Comparison of ENCODE assay signal across 36 mouse cellular contexts in genomic region chr7:107044407-107044806, GRCm38 (mm10). TPM values are rescaled to one million over a fixed set of nuclear protein-coding genes. Genes with fewer than 3 reads are reported as not detected.
DNase-seq lines count a peak whose midpoint lies in the region; ATAC-seq and TF ChIP-seq lines count a peak whose summit lies in the region.
"Had no signal": no experiment of that assay in that cellular context is flagged by ENCODE, and none has a peak within 500 bp of the region (broad histone marks: within the 10 kb centered on the region; RNA-seq: fewer than 3 reads in every experiment).

No protein-coding gene starts in this region.

- no peak for TF ChIP-seq CTCF in MEL (IDR thresholded peaks at IDR 0.05 in 2 of 3, conservative IDR thresholded peaks at IDR 0.05 in 1 of 3; ENCODE audit: control insufficient read depth in 1 of 3, insufficient read depth in 1 of 3, low read depth in 2 of 3, low read length in 3 of 3, poor library complexity in 1 of 3, severe bottlenecking in 1 of 3)

- TF ChIP-seq RAD21 in MEL (IDR thresholded peaks at IDR 0.05; ENCODE audit: low read depth, low read length): no peak

- 88% methylated on average over 1 of the region's 1 CpGs for WGBS in midbrain, embryonic 11.5 days

- H3K79me2 ChIP-seq in MEL (ENCODE audit: control insufficient read depth, insufficient read depth, low read length, poor library complexity): no peaks in the 10 kb centered on the region

- DNase-seq in 416B (ENCODE audit: low read depth): peak; percentile 49
- DNase-seq in MEL (ENCODE audit: low read depth, low spot score): peak; percentile 4
- no peak for DNase-seq in midbrain, embryonic 11.5 days (ENCODE audit: low spot score, missing footprints)
- DNase-seq in ovary, postnatal 10 days (ENCODE audit: low spot score): no peak
- DNase-seq: adrenal gland, postnatal 10 days; adrenal gland, postnatal 36 days; cerebellum, adult 18-20 months; cerebellum, adult 9-10 months; cerebellum, postnatal 25 days; embryo, embryonic 11 days; gastrocnemius, postnatal 25 days; heart, adult 2 months had no signal

- peak; percentile 36 to 38; a peak in 3 of 4 replicates for ATAC-seq in hematopoietic stem cell, adult 5-6 weeks (replicated peaks in 1 of 2; ENCODE audit: insufficient read depth in 1 of 2, low FRiP score in 2 of 2, low TSS enrichment in 1 of 2, low read depth in 1 of 2, poor library complexity in 2 of 2, severe bottlenecking in 2 of 2)
- peak; percentile 78 for ATAC-seq in monocyte, adult 5-6 weeks (replicated peaks; ENCODE audit: insufficient number of reproducible peaks, low FRiP score, low TSS enrichment, poor library complexity, severe bottlenecking)
- no peak for ATAC-seq in inflammation-experienced regulatory T-cells, adult 6 months
- no peak for ATAC-seq in midbrain, embryonic 11.5 days (ENCODE audit: low FRiP score)
- ATAC-seq: CD4-positive, CD25-positive, alpha-beta regulatory T cell, adult 4 months; forebrain, embryonic 15.5 days; hindbrain, postnatal 0 days; intestine, postnatal 0 days; Patski had no signal

- no peaks in the 10 kb centered on the region for H3K27me3 ChIP-seq in MEL (ENCODE audit: control insufficient read depth in 1 of 2, insufficient read depth in 2 of 2, low read length in 2 of 2)
- H3K27me3 ChIP-seq in midbrain, embryonic 11.5 days (ENCODE audit: control insufficient read depth, insufficient read depth, low read length): no peaks in the 10 kb centered on the region
- H3K27me3 ChIP-seq: embryonic facial prominence, embryonic 13.5 days; forebrain, embryonic 12.5 days; forebrain, embryonic 15.5 days; heart, embryonic 13.5 days had no signal

- no peaks in the 10 kb centered on the region for H3K9me3 ChIP-seq in MEL (replicated peaks; ENCODE audit: insufficient read depth, low read length)
- H3K9me3 ChIP-seq in midbrain, embryonic 11.5 days (ENCODE audit: control insufficient read depth, low read length): no peaks in the 10 kb centered on the region
- H3K9me3 ChIP-seq: embryonic facial prominence, embryonic 10.5 days; embryonic facial prominence, embryonic 13.5 days; forebrain, embryonic 12.5 days; forebrain, embryonic 15.5 days; heart, embryonic 10.5 days; heart, embryonic 13.5 days; hindbrain, embryonic 10.5 days had no signal

- H3K9ac ChIP-seq in MEL (ENCODE audit: control insufficient read depth, low read depth, low read length, poor library complexity, severe bottlenecking): no peak overlapping the region
- no peak overlapping the region for H3K9ac ChIP-seq in midbrain, embryonic 11.5 days (ENCODE audit: low read length)
- H3K9ac ChIP-seq: embryonic facial prominence, embryonic 13.5 days; forebrain, embryonic 12.5 days; forebrain, embryonic 15.5 days; heart, embryonic 13.5 days; hindbrain, embryonic 14.5 days had no signal

- H3K4me2 ChIP-seq in midbrain, embryonic 11.5 days: no peak overlapping the region
- H3K4me2 ChIP-seq: embryonic facial prominence, embryonic 13.5 days; forebrain, embryonic 12.5 days; forebrain, embryonic 15.5 days; heart, embryonic 13.5 days; hindbrain, embryonic 14.5 days had no signal

- H3K36me3 ChIP-seq in MEL (ENCODE audit: control insufficient read depth in 1 of 2, insufficient read depth in 2 of 2, low read length in 2 of 2): no peaks in the 10 kb centered on the region
- H3K36me3 ChIP-seq in midbrain, embryonic 11.5 days (ENCODE audit: control insufficient read depth, insufficient read depth, low read length): no peaks in the 10 kb centered on the region
- H3K36me3 ChIP-seq: embryonic facial prominence, embryonic 10.5 days; embryonic facial prominence, embryonic 13.5 days; forebrain, embryonic 12.5 days; forebrain, embryonic 15.5 days; heart, embryonic 10.5 days; heart, embryonic 13.5 days; hindbrain, embryonic 10.5 days had no signal

- H3K4me3 ChIP-seq in MEL (ENCODE audit: control insufficient read depth in 1 of 2, insufficient read depth in 1 of 2, low read depth in 2 of 2, low read length in 2 of 2): no peak overlapping the region
- H3K4me3 ChIP-seq in midbrain, embryonic 11.5 days (ENCODE audit: low read depth, low read length): no peak overlapping the region
- H3K4me3 ChIP-seq: embryonic facial prominence, embryonic 10.5 days; embryonic facial prominence, embryonic 13.5 days; erythroblast, embryonic 14.5 days; forebrain, embryonic 12.5 days; forebrain, embryonic 15.5 days; heart, adult 2 months; heart, embryonic 10.5 days; heart, embryonic 13.5 days; hindbrain, embryonic 10.5 days had no signal

- no peak for TF ChIP-seq POLR2A in MEL (IDR thresholded peaks at IDR 0.05; ENCODE audit: control insufficient read depth in 1 of 2, insufficient read depth in 1 of 2, low read depth in 1 of 2, low read length in 2 of 2, poor library complexity in 1 of 2)

- no peaks in the 10 kb centered on the region for H3K4me1 ChIP-seq in MEL (ENCODE audit: control insufficient read depth in 1 of 2, insufficient read depth in 2 of 2, low read length in 2 of 2)
- H3K4me1 ChIP-seq in midbrain, embryonic 11.5 days (ENCODE audit: control insufficient read depth, insufficient read depth, low read length): no peaks in the 10 kb centered on the region
- H3K4me1 ChIP-seq: embryonic facial prominence, embryonic 10.5 days; embryonic facial prominence, embryonic 13.5 days; forebrain, embryonic 12.5 days; forebrain, embryonic 15.5 days; heart, embryonic 10.5 days; heart, embryonic 13.5 days; hindbrain, embryonic 10.5 days had no signal

- no peak overlapping the region for H3K27ac ChIP-seq in MEL (ENCODE audit: control insufficient read depth, low read depth, low read length)
- no peak overlapping the region for H3K27ac ChIP-seq in midbrain, embryonic 11.5 days (ENCODE audit: low read depth, low read length)
- H3K27ac ChIP-seq: embryonic facial prominence, embryonic 10.5 days; embryonic facial prominence, embryonic 13.5 days; forebrain, embryonic 12.5 days; forebrain, embryonic 15.5 days; heart, adult 2 months; heart, embryonic 10.5 days; heart, embryonic 13.5 days; hindbrain, embryonic 10.5 days; hindbrain, embryonic 14.5 days; hindbrain, postnatal 0 days had no signal

- no peak for TF ChIP-seq EP300 in MEL (IDR thresholded peaks at IDR 0.05; ENCODE audit: low read depth in 1 of 2, low read length in 2 of 2)

TF ChIP-seq in MEL, 35 proteins besides CTCF, POLR2A, EP300 and RAD21:
- TF ChIP-seq MYC (IDR thresholded peaks at IDR 0.05; ENCODE audit: low read depth, low read length) (no peak), MAFK (IDR thresholded peaks at IDR 0.05; ENCODE audit: borderline replicate concordance, low read depth, low read length) (no peak), CHD1 (IDR thresholded peaks at IDR 0.05; ENCODE audit: low read depth, low read length) (no peak)

RNA-seq across cellular contexts. Expression of gene Olfr713, which starts 13.4 kb away (rescaled TPM):
- total RNA-seq in MEL (2012; rRNA removed): not detected in 2 replicates
- not detected for polyA plus RNA-seq in MEL (2012; ENCODE audit: insufficient read depth in 1 of 2, insufficient read length in 2 of 2, low read depth in 1 of 2, low replicate concordance in 2 of 2, missing spikeins in 1 of 2)
- not detected in 2 replicates for total RNA-seq in hematopoietic stem cell, adult 5-6 weeks (2017)
- not detected in 3 replicates for total RNA-seq in monocyte, adult 5-6 weeks (2017)
- polyA plus RNA-seq in inflammation-experienced regulatory T-cells, adult 6 months (2017; shearing (Covaris generic)): not detected
- polyA plus RNA-seq in midbrain, embryonic 11.5 days (2014; fragmentation: Nextera tagmentation; extraction: Ambion mirVana): not detected in 2 replicates
- total RNA-seq: adrenal gland, adult 18-20 months; adrenal gland, postnatal 10 days; adrenal gland, postnatal 36 days; gastrocnemius, adult 18-20 months; gastrocnemius, postnatal 25 days; heart, adult 2 months; heart, postnatal 25 days; hindbrain, postnatal 0 days had no signal
- polyA plus RNA-seq: C2C12; CD4-positive, CD25-positive, alpha-beta regulatory T cell, adult 4 months; cortical plate, adult 2 months; embryonic facial prominence, embryonic 10.5 days; embryonic facial prominence, embryonic 13.5 days; erythroblast, embryonic 14.5 days; forebrain, embryonic 12.5 days; forebrain, embryonic 15.5 days; gonadal fat pad, adult 2 months; heart, adult 2 months; heart, embryonic 10.5 days; heart, embryonic 13.5 days; heart, embryonic 16.5 days; hindbrain, embryonic 10.5 days; hindbrain, embryonic 14.5 days; hindbrain, postnatal 0 days; intestine, embryonic 14.5 days; intestine, postnatal 0 days; Patski had no signal

RNA-seq across cellular contexts. Expression of gene Olfr714, which starts 26.4 kb away (rescaled TPM):
- not detected in 2 replicates for total RNA-seq in MEL (2012; rRNA removed)
- not detected for polyA plus RNA-seq in MEL (2012; ENCODE audit: insufficient read depth in 1 of 2, insufficient read length in 2 of 2, low read depth in 1 of 2, low replicate concordance in 2 of 2, missing spikeins in 1 of 2)
- not detected in 2 replicates for total RNA-seq in hematopoietic stem cell, adult 5-6 weeks (2017)
- not detected in 3 replicates for total RNA-seq in monocyte, adult 5-6 weeks (2017)
- polyA plus RNA-seq in inflammation-experienced regulatory T-cells, adult 6 months (2017; shearing (Covaris generic)): not detected
- not detected in 2 replicates for polyA plus RNA-seq in midbrain, embryonic 11.5 days (2014; fragmentation: Nextera tagmentation; extraction: Ambion mirVana)
- total RNA-seq: adrenal gland, adult 18-20 months; adrenal gland, postnatal 10 days; adrenal gland, postnatal 36 days; gastrocnemius, adult 18-20 months; gastrocnemius, postnatal 25 days; heart, adult 2 months; heart, postnatal 25 days; hindbrain, postnatal 0 days had no signal
- polyA plus RNA-seq: C2C12; CD4-positive, CD25-positive, alpha-beta regulatory T cell, adult 4 months; cortical plate, adult 2 months; embryonic facial prominence, embryonic 10.5 days; embryonic facial prominence, embryonic 13.5 days; erythroblast, embryonic 14.5 days; forebrain, embryonic 12.5 days; forebrain, embryonic 15.5 days; gonadal fat pad, adult 2 months; heart, adult 2 months; heart, embryonic 10.5 days; heart, embryonic 13.5 days; heart, embryonic 16.5 days; hindbrain, embryonic 10.5 days; hindbrain, embryonic 14.5 days; hindbrain, postnatal 0 days; intestine, embryonic 14.5 days; intestine, postnatal 0 days; Patski had no signal

RNA-seq across cellular contexts. Expression of gene Olfr2, which starts 38.5 kb away (rescaled TPM):
- not detected in 2 replicates for total RNA-seq in MEL (2012; rRNA removed)
- polyA plus RNA-seq in MEL (2012; ENCODE audit: insufficient read depth in 1 of 2, insufficient read length in 2 of 2, low read depth in 1 of 2, low replicate concordance in 2 of 2, missing spikeins in 1 of 2): not detected
- total RNA-seq in hematopoietic stem cell, adult 5-6 weeks (2017): not detected in 2 replicates
- not detected in 3 replicates for total RNA-seq in monocyte, adult 5-6 weeks (2017)
- not detected for polyA plus RNA-seq in inflammation-experienced regulatory T-cells, adult 6 months (2017; shearing (Covaris generic))
- polyA plus RNA-seq in midbrain, embryonic 11.5 days (2014; fragmentation: Nextera tagmentation; extraction: Ambion mirVana): not detected in 2 replicates
- total RNA-seq: adrenal gland, adult 18-20 months; adrenal gland, postnatal 10 days; adrenal gland, postnatal 36 days; gastrocnemius, adult 18-20 months; gastrocnemius, postnatal 25 days; heart, adult 2 months; heart, postnatal 25 days; hindbrain, postnatal 0 days had no signal
- polyA plus RNA-seq: C2C12; cortical plate, adult 2 months; embryonic facial prominence, embryonic 10.5 days; embryonic facial prominence, embryonic 13.5 days; erythroblast, embryonic 14.5 days; forebrain, embryonic 12.5 days; forebrain, embryonic 15.5 days; gonadal fat pad, adult 2 months; heart, adult 2 months; heart, embryonic 10.5 days; heart, embryonic 13.5 days; heart, embryonic 16.5 days; hindbrain, embryonic 10.5 days; hindbrain, embryonic 14.5 days; hindbrain, postnatal 0 days; intestine, embryonic 14.5 days; intestine, postnatal 0 days; Patski had no signal

RNA-seq across cellular contexts. Expression of gene Olfr17, which starts 48.6 kb away (rescaled TPM):
- total RNA-seq in MEL (2012; rRNA removed): not detected in 2 replicates
- polyA plus RNA-seq in MEL (2012; ENCODE audit: insufficient read depth in 1 of 2, insufficient read length in 2 of 2, low read depth in 1 of 2, low replicate concordance in 2 of 2, missing spikeins in 1 of 2): not detected
- not detected in 2 replicates for total RNA-seq in hematopoietic stem cell, adult 5-6 weeks (2017)
- total RNA-seq in monocyte, adult 5-6 weeks (2017): not detected in 3 replicates
- not detected for polyA plus RNA-seq in inflammation-experienced regulatory T-cells, adult 6 months (2017; shearing (Covaris generic))
- polyA plus RNA-seq in midbrain, embryonic 11.5 days (2014; fragmentation: Nextera tagmentation; extraction: Ambion mirVana): not detected in 2 replicates
- total RNA-seq: adrenal gland, adult 18-20 months; adrenal gland, postnatal 10 days; adrenal gland, postnatal 36 days; gastrocnemius, adult 18-20 months; gastrocnemius, postnatal 25 days; heart, adult 2 months; heart, postnatal 25 days; hindbrain, postnatal 0 days had no signal
- polyA plus RNA-seq: C2C12; CD4-positive, CD25-positive, alpha-beta regulatory T cell, adult 4 months; cortical plate, adult 2 months; embryonic facial prominence, embryonic 10.5 days; embryonic facial prominence, embryonic 13.5 days; erythroblast, embryonic 14.5 days; forebrain, embryonic 12.5 days; forebrain, embryonic 15.5 days; gonadal fat pad, adult 2 months; heart, adult 2 months; heart, embryonic 10.5 days; heart, embryonic 13.5 days; heart, embryonic 16.5 days; hindbrain, embryonic 10.5 days; hindbrain, embryonic 14.5 days; hindbrain, postnatal 0 days; intestine, embryonic 14.5 days; intestine, postnatal 0 days; Patski had no signal

Comparison
In these comparisons a context has a peak if more than half of its experiments do, and no peak if none do; other contexts are left out.
1. DNase-seq: peak in 416B (single experiment) and MEL (single experiment); none in midbrain, embryonic 11.5 days (single experiment) and ovary, postnatal 10 days (single experiment).
2. ATAC-seq: peak in hematopoietic stem cell, adult 5-6 weeks (2 of 2) and monocyte, adult 5-6 weeks (single experiment); none in inflammation-experienced regulatory T-cells, adult 6 months (single experiment) and midbrain, embryonic 11.5 days (single experiment).